Mouse (Mus musculus) kidney, embryonic 16.5 days (tissue): ENCODE data around the gene Vmn1r137. TPM values are rescaled to one million over a fixed set of nuclear protein-coding genes. Genes with fewer than 3 reads are reported as not detected.
"Not testable (repeated sequence)": the region's sequence is repeated elsewhere in the genome, so short reads cannot be mapped to it uniquely, and the experiment has no call there.

Source experiments
- ATAC-seq: fragments of 200-750 bp; cut with Nextera tagmentation; 2 replicates; pipeline ENCODE4 v1.8.0; 2017; ENCODE audit warnings: moderate TSS enrichment; ENCODE audit not compliant: low FRiP score, low TSS enrichment
- H3K27ac ChIP-seq: fragments of 300-500 bp; sonication (generic); 2 replicates; pipeline ENCODE4 v1.5.1; 2014; ENCODE audit warnings: low read length
- H3K27me3 ChIP-seq: fragments of 300-500 bp; sonication (generic); 2 replicates; pipeline ENCODE4 v1.6.1; 2014; ENCODE audit warnings: low read length, control low read depth, mixed read lengths; ENCODE audit not compliant: insufficient read depth
- H3K36me3 ChIP-seq: fragments of 300-500 bp; sonication (generic); 2 replicates; pipeline ENCODE4 v1.6.1; 2014; ENCODE audit warnings: low read length, control low read depth, mixed read lengths; ENCODE audit not compliant: insufficient read depth
- H3K4me1 ChIP-seq: fragments of 300-500 bp; sonication (generic); 2 replicates; pipeline ENCODE4 v1.6.1; 2014; ENCODE audit warnings: low read length, control low read depth, mixed read lengths; ENCODE audit not compliant: insufficient read depth
- H3K4me2 ChIP-seq: fragments of 300-500 bp; sonication (generic); replicated peaks from 2 replicates; pipeline ENCODE4 v1.6.1; 2014; ENCODE audit warnings: low read depth, low read length
- H3K4me3 ChIP-seq: fragments of 300-500 bp; sonication (generic); 2 replicates; pipeline ENCODE4 v1.5.1; 2014; ENCODE audit warnings: mild to moderate bottlenecking, low read length
- H3K9ac ChIP-seq: fragments of 300-500 bp; sonication (generic); replicated peaks from 2 replicates; pipeline ENCODE4 v1.6.1; 2014; ENCODE audit warnings: low read length
- H3K9me3 ChIP-seq: fragments of 300-500 bp; sonication (generic); 2 replicates; pipeline ENCODE4 v1.6.1; 2016; ENCODE audit warnings: low read length, control low read depth
- WGBS: fragments of 180-500 bp; shearing (Covaris S2); extraction: QIAGEN DNeasy Blood & Tissue Kit; methylation state at CpG from one replicate; pipeline ENCODE4 v1.1.7; 2014; 5-methylcytosine and 5-hydroxymethylcytosine counted together
- polyA plus RNA-seq: library from polyadenylated mRNA; unstranded; fragments of >200 nt; fragmentation: Nextera tagmentation; extraction: Ambion mirVana; gene quantifications from 2 replicates; pipeline ENCODE4 v1.2.1, GENCODE M21; 2015

Vmn1r137 gene
- polyA plus RNA-seq: not detected in 2 replicates

DNA sequence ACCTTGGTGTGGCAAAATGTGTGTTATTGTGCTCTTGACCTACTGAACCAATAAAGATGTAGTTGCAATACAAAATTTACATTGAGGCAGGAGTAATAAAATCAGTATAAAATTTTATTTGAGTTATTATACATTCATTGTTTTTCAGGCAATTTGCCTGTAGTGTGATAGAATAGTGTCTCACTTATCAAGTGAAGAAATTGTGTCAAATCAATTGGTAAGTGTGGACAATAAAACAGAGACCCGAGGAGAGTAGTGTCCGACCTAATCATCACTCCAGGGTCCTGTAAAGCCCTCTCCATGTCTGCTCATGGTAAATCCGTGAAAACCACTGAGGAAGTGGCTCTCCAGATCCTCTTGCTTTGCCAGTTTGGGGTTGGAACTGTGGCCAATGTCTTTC lies at the start of gene Vmn1r137:
Gene Vmn1r137, plus strand, starts transcription at position 301 of the 400 bp plus-strand sequence.
- H3K9ac ChIP-seq, H3K4me3 ChIP-seq, H3K4me1 ChIP-seq, H3K36me3 ChIP-seq, H3K27me3 ChIP-seq, H3K9me3 ChIP-seq, H3K4me2 ChIP-seq, ATAC-seq, H3K27ac ChIP-seq: not testable (repeated sequence)
- WGBS: no CpG with 5 or more reads among the region's 3 CpGs

DNA sequence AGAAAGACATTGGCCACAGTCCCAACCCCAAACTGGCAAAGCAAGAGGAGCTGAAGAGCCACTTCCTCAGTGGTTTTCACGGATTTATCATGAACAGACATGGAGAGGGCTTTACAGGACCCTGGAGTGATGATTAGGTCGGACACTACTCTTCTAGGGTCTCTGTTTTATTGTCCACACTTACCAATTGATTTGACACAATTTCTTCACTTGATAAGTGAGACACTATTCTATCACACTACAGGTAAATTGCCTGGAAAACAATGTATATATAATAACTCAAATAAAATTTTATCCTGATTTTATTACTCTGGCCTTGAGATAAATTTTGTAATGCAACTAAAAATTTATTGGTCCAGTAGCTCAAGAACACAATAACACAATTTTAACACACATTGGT lies 34.4 kb downstream of the Vmn1r137 start, which contains the start of gene Vmn1r138:
Gene Vmn1r138, minus strand, starts transcription at position 101 of the 400 bp plus-strand sequence.
- H3K4me2 ChIP-seq, H3K4me1 ChIP-seq, H3K27me3 ChIP-seq, ATAC-seq, H3K9ac ChIP-seq, H3K4me3 ChIP-seq, H3K36me3 ChIP-seq, H3K9me3 ChIP-seq, H3K27ac ChIP-seq: not testable (repeated sequence)
- no CpG with 5 or more reads among the region's 2 CpGs for WGBS

Other genes with a start within 250 kb of the Vmn1r137 start
- gene Gm4175, start 233.1 kb upstream of the Vmn1r137 start, polyA plus RNA-seq: not detected in 2 replicates
- gene Gm4177, start 197.9 kb upstream of the Vmn1r137 start, polyA plus RNA-seq: not detected in 2 replicates
- gene Vmn1r135, start 162.2 kb upstream of the Vmn1r137 start, polyA plus RNA-seq: not detected in 2 replicates
- gene Gm5725, start 150.3 kb upstream of the Vmn1r137 start, polyA plus RNA-seq: not detected in 2 replicates
- not detected in 2 replicates for gene Gm5891, start 73.3 kb upstream of the Vmn1r137 start, polyA plus RNA-seq
- not detected in 2 replicates for gene Vmn1r138, start 34.3 kb downstream of the Vmn1r137 start, polyA plus RNA-seq
- gene Gm6176, start 61.7 kb downstream of the Vmn1r137 start, polyA plus RNA-seq: not detected in 2 replicates
- gene Vmn1r139, start 74.5 kb downstream of the Vmn1r137 start, polyA plus RNA-seq: not detected in 2 replicates
- not detected in 2 replicates for gene Gm16451, start 123.7 kb downstream of the Vmn1r137 start, polyA plus RNA-seq
- gene Gm10666, start 140.2 kb downstream of the Vmn1r137 start, polyA plus RNA-seq: not detected in 2 replicates
- gene Vmn1r142, start 169.4 kb downstream of the Vmn1r137 start, polyA plus RNA-seq: not detected in 2 replicates
- gene Vmn1r143, start 194.8 kb downstream of the Vmn1r137 start, polyA plus RNA-seq: not detected in 2 replicates
- not detected in 2 replicates for gene Gm8653, start 206.7 kb downstream of the Vmn1r137 start, polyA plus RNA-seq
- gene Gm8453, start 234.9 kb downstream of the Vmn1r137 start, polyA plus RNA-seq: not detected in 2 replicates